Comparison of ENCODE assay signal across 7 mouse cellular contexts in the genomic region with DNA sequence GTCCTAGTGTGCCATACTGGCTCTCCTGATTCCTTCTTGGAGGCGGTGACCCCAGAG. TPM values are rescaled to one million over a fixed set of nuclear protein-coding genes. Genes with fewer than 3 reads are reported as not detected.
DNase-seq lines count a peak whose midpoint lies in the region; ATAC-seq lines count a peak whose summit lies in the region.

A gene (plus strand): TSS at position 22 of the 57 bp plus-strand sequence.

- H3K9ac ChIP-seq in forebrain, embryonic 11.5 days (ENCODE audit: low read length), result peak within 1 kb of the TSS; percentile 90
- peak within 1 kb of the TSS; percentile 99 for H3K9ac ChIP-seq in liver, embryonic 11.5 days (ENCODE audit: low read depth, low read length)
- H3K9ac ChIP-seq in stomach, embryonic 16.5 days (ENCODE audit: low read length), result peak within 1 kb of the TSS; percentile 98

- H3K4me1 ChIP-seq in forebrain, embryonic 11.5 days (replicated peaks; ENCODE audit: control insufficient read depth, insufficient read depth, low read length), result peaks cover 6% of the 10 kb centered on the region; the same call in 1 of the 2 replicates
- H3K4me1 ChIP-seq in liver, embryonic 11.5 days (replicated peaks; ENCODE audit: control insufficient read depth, insufficient read depth, low read length), result peaks cover 13% of the 10 kb centered on the region; the same call in 1 of the 2 replicates
- no peaks in the 10 kb centered on the region for H3K4me1 ChIP-seq in stomach, embryonic 16.5 days (ENCODE audit: control insufficient read depth, insufficient read depth, low read length)

- no peak for DNase-seq in urinary bladder, adult 2 months (ENCODE audit: low spot score)
- DNase-seq in urinary bladder, postnatal 36 days (ENCODE audit: low spot score in 2 of 2), result no peak
- no peak for DNase-seq in forebrain, embryonic 11.5 days (ENCODE audit: low spot score)
- no peak for DNase-seq in liver, embryonic 11.5 days (ENCODE audit: low spot score)
- no peak for DNase-seq in right cerebral cortex, postnatal 14 days

- ATAC-seq in forebrain, embryonic 11.5 days (replicated peaks; ENCODE audit: low FRiP score), result no peak
- no peak for ATAC-seq in hematopoietic stem cell, adult 5-6 weeks (replicated peaks in 1 of 2; ENCODE audit: insufficient read depth in 1 of 2, low FRiP score in 2 of 2, low TSS enrichment in 1 of 2, low read depth in 1 of 2, poor library complexity in 2 of 2, severe bottlenecking in 2 of 2)
- no peak for ATAC-seq in liver, embryonic 11.5 days (replicated peaks; ENCODE audit: low FRiP score)
- no peak for ATAC-seq in stomach, embryonic 16.5 days (ENCODE audit: insufficient read depth, low FRiP score)

- WGBS in forebrain, embryonic 11.5 days, result 11% methylated on average over 1 of the region's 1 CpGs
- 0% methylated on average over 1 of the region's 1 CpGs for WGBS in liver, embryonic 11.5 days
- WGBS in stomach, embryonic 16.5 days, result 17% methylated on average over 1 of the region's 1 CpGs

- no peaks in the 10 kb centered on the region; the same call in 1 of the 2 replicates for H3K36me3 ChIP-seq in forebrain, embryonic 11.5 days (ENCODE audit: control insufficient read depth, insufficient read depth, low read length)
- peaks cover 20% of the 10 kb centered on the region for H3K36me3 ChIP-seq in liver, embryonic 11.5 days (ENCODE audit: control insufficient read depth, insufficient read depth, low read length)
- H3K36me3 ChIP-seq in stomach, embryonic 16.5 days (ENCODE audit: control insufficient read depth, insufficient read depth, low read length), result peaks cover 8% of the 10 kb centered on the region; the same call in 1 of the 2 replicates

- peak within 1 kb of the TSS; percentile 98 for H3K4me3 ChIP-seq in forebrain, embryonic 11.5 days (ENCODE audit: low read depth, low read length)
- H3K4me3 ChIP-seq in liver, embryonic 11.5 days (ENCODE audit: low read depth, low read length), result peak within 1 kb of the TSS; percentile 98
- peak within 1 kb of the TSS; percentile 98 for H3K4me3 ChIP-seq in stomach, embryonic 16.5 days (replicated peaks; ENCODE audit: low read length)

- peak within 1 kb of the TSS; percentile 84 for H3K4me2 ChIP-seq in forebrain, embryonic 11.5 days (ENCODE audit: low read depth, low read length, severe bottlenecking)
- peak within 1 kb of the TSS; percentile 92 for H3K4me2 ChIP-seq in liver, embryonic 11.5 days
- peak within 1 kb of the TSS; percentile 74 for H3K4me2 ChIP-seq in stomach, embryonic 16.5 days (ENCODE audit: low read depth, low read length)

- H3K9me3 ChIP-seq in forebrain, embryonic 11.5 days (ENCODE audit: control insufficient read depth, low read length), result no peaks in the 10 kb centered on the region
- H3K9me3 ChIP-seq in liver, embryonic 11.5 days (ENCODE audit: control insufficient read depth, low read length), result no peaks in the 10 kb centered on the region
- H3K9me3 ChIP-seq in stomach, embryonic 16.5 days (replicated peaks; ENCODE audit: control insufficient read depth, low read length), result no peaks in the 10 kb centered on the region

- no peaks in the 10 kb centered on the region for H3K27me3 ChIP-seq in forebrain, embryonic 11.5 days (ENCODE audit: control insufficient read depth, insufficient read depth, low read length)
- no peaks in the 10 kb centered on the region for H3K27me3 ChIP-seq in liver, embryonic 11.5 days (replicated peaks; ENCODE audit: control insufficient read depth, insufficient read depth, low read length)
- H3K27me3 ChIP-seq in stomach, embryonic 16.5 days (ENCODE audit: control insufficient read depth, insufficient read depth, low read length), result no peaks in the 10 kb centered on the region

- peak within 1 kb of the TSS; percentile 86 for H3K27ac ChIP-seq in forebrain, embryonic 11.5 days (ENCODE audit: low read depth, low read length)
- H3K27ac ChIP-seq in liver, embryonic 11.5 days (ENCODE audit: low read depth, low read length), result peak within 1 kb of the TSS; percentile 88
- H3K27ac ChIP-seq in stomach, embryonic 16.5 days (ENCODE audit: low read length), result peak within 1 kb of the TSS; percentile 97

RNA-seq across cellular contexts. Expression of the gene that starts here (rescaled TPM):
- polyA plus RNA-seq in urinary bladder, adult 2 months (2012; rRNA removed), result 118 and 119 TPM in 2 replicates
- polyA plus RNA-seq in forebrain, embryonic 11.5 days (2014; fragmentation: Nextera tagmentation; extraction: Ambion mirVana), result 68.0 and 78.7 TPM in 2 replicates
- total RNA-seq in hematopoietic stem cell, adult 5-6 weeks (2017), result 33.1 and 56.3 TPM in 2 replicates
- polyA plus RNA-seq in liver, embryonic 11.5 days (2014; fragmentation: Nextera tagmentation; extraction: Ambion mirVana), result 72.2 and 74.4 TPM in 2 replicates
- 110 and 125 TPM in 2 replicates for polyA plus RNA-seq in stomach, embryonic 16.5 days (2015; fragmentation: Nextera tagmentation; extraction: Ambion mirVana)
